Comparison of ENCODE assay signal across 9 mouse cellular contexts in genomic region chr9:48707134-48707823, GRCm38 (mm10).
DNase-seq lines count a peak whose midpoint lies in the region; ATAC-seq and TF ChIP-seq lines count a peak whose summit lies in the region.
"Had no signal": no experiment of that assay in that cellular context is flagged by ENCODE, and none has a peak within 500 bp of the region (broad histone marks: within the 10 kb centered on the region; RNA-seq: fewer than 3 reads in every experiment).

No protein-coding gene starts in this region.

- H3K36me3 ChIP-seq in G1E (replicated peaks): peaks cover 53% of the 10 kb centered on the region
- H3K36me3 ChIP-seq in lung, embryonic 16.5 days (ENCODE audit: control insufficient read depth, insufficient read depth, low read length): no peaks in the 10 kb centered on the region
- H3K36me3 ChIP-seq in forebrain, embryonic 11.5 days (ENCODE audit: control insufficient read depth, insufficient read depth, low read length): no peaks in the 10 kb centered on the region

- DNase-seq in gastrocnemius, adult 2 months: peak; percentile 84
- no peak for DNase-seq in gastrocnemius, postnatal 4 days (ENCODE audit: low spot score in 2 of 2)
- peak; percentile 67 for DNase-seq in G1E (ENCODE audit: low spot score)
- DNase-seq in gastrocnemius, postnatal 14 days: peak; percentile 30
- DNase-seq in embryo, embryonic 11 days: no peak
- no peak for DNase-seq in frontal cortex, postnatal 25 days (ENCODE audit: low spot score in 2 of 2)
- no peak for DNase-seq in forebrain, embryonic 11.5 days (ENCODE audit: low spot score)
- DNase-seq: liver, postnatal 0 days had no signal

- 26% methylated on average over 14 of the region's 14 CpGs for WGBS in lung, embryonic 16.5 days
- WGBS in forebrain, embryonic 11.5 days: 81% methylated on average over 14 of the region's 14 CpGs

- H3K4me3 ChIP-seq in gastrocnemius, adult 2 months: peak overlapping the region; percentile 58
- peak overlapping the region; percentile 37; the same call in 1 of the 2 replicates for H3K4me3 ChIP-seq in G1E (ENCODE audit: low read depth, low read length)
- H3K4me3 ChIP-seq in lung, embryonic 16.5 days (ENCODE audit: low read length): no peak overlapping the region
- no peak overlapping the region for H3K4me3 ChIP-seq in forebrain, embryonic 11.5 days (ENCODE audit: low read depth, low read length)

- intact Hi-C loops in gastrocnemius, adult 2 months (cut with DNase I): loop anchor here (1.0 kb wide), 1 partner anchor 30 kb away; no protein-coding TSS in a partner anchor
- intact Hi-C loops in gastrocnemius, postnatal 14 days (cut with DNase I; ENCODE audit: low total_unique reads): no loop called here

- peak; percentile 42; the same call in 1 of the 2 replicates for ATAC-seq in G1E (ENCODE audit: extremely low read depth, insufficient number of reproducible peaks, low FRiP score, poor library complexity, severe bottlenecking)
- ATAC-seq in lung, embryonic 16.5 days (ENCODE audit: low read depth): peak; percentile 65
- no peak for ATAC-seq in forebrain, embryonic 11.5 days (replicated peaks; ENCODE audit: low FRiP score)
- ATAC-seq: liver, postnatal 0 days had no signal

- H3K4me2 ChIP-seq in lung, embryonic 16.5 days (ENCODE audit: low read depth, low read length): peak overlapping the region; percentile 25; the same call in 1 of the 2 replicates
- no peak overlapping the region for H3K4me2 ChIP-seq in forebrain, embryonic 11.5 days (ENCODE audit: low read depth, low read length, severe bottlenecking)

- peak overlapping the region; percentile 93 for H3K27ac ChIP-seq in gastrocnemius, adult 2 months
- H3K27ac ChIP-seq in lung, embryonic 16.5 days (ENCODE audit: low read length): peak overlapping the region; percentile 64
- H3K27ac ChIP-seq in forebrain, embryonic 11.5 days (ENCODE audit: low read depth, low read length): no peak overlapping the region

- H3K4me1 ChIP-seq in G1E (ENCODE audit: insufficient read depth, low read depth, low read length): peaks cover 90% of the 10 kb centered on the region
- peaks cover 30% of the 10 kb centered on the region for H3K4me1 ChIP-seq in lung, embryonic 16.5 days (replicated peaks; ENCODE audit: control insufficient read depth, insufficient read depth, low read length)
- H3K4me1 ChIP-seq in forebrain, embryonic 11.5 days (replicated peaks; ENCODE audit: control insufficient read depth, insufficient read depth, low read length): peaks cover 3% of the 10 kb centered on the region; the same call in 1 of the 2 replicates

- H3K9ac ChIP-seq in lung, embryonic 16.5 days (ENCODE audit: low read length): peak overlapping the region; percentile 40; the same call in 1 of the 2 replicates
- H3K9ac ChIP-seq in forebrain, embryonic 11.5 days (ENCODE audit: low read length): no peak overlapping the region
- H3K9ac ChIP-seq: liver, postnatal 0 days had no signal

- no peaks in the 10 kb centered on the region for H3K27me3 ChIP-seq in G1E (ENCODE audit: insufficient read depth, low read length)
- peaks cover 2% of the 10 kb centered on the region; the same call in 1 of the 2 replicates for H3K27me3 ChIP-seq in lung, embryonic 16.5 days (ENCODE audit: control insufficient read depth, insufficient read depth, low read depth, low read length)
- H3K27me3 ChIP-seq in forebrain, embryonic 11.5 days (ENCODE audit: control insufficient read depth, insufficient read depth, low read length): no peaks in the 10 kb centered on the region

- no peak for TF ChIP-seq CTCF in gastrocnemius, adult 2 months (IDR thresholded peaks at IDR 0.05)
- TF ChIP-seq CTCF in G1E (IDR thresholded peaks at IDR 0.05; ENCODE audit: low read depth, low read length): no peak

- H3K9me3 ChIP-seq in G1E (replicated peaks): no peaks in the 10 kb centered on the region
- H3K9me3 ChIP-seq in lung, embryonic 16.5 days (ENCODE audit: control insufficient read depth, low read length): no peaks in the 10 kb centered on the region
- no peaks in the 10 kb centered on the region for H3K9me3 ChIP-seq in forebrain, embryonic 11.5 days (ENCODE audit: control insufficient read depth, low read length)

Comparison
In these comparisons a context has a peak if more than half of its experiments do, and no peak if none do; other contexts are left out.
1. DNase-seq: peak in gastrocnemius, adult 2 months (single experiment), G1E (single experiment) and gastrocnemius, postnatal 14 days (single experiment); none in gastrocnemius, postnatal 4 days (0 of 2), embryo, embryonic 11 days (single experiment), frontal cortex, postnatal 25 days (0 of 2) and forebrain, embryonic 11.5 days (single experiment).
2. H3K4me3 ChIP-seq: peak in gastrocnemius, adult 2 months (single experiment) and G1E (single experiment); none in lung, embryonic 16.5 days (single experiment) and forebrain, embryonic 11.5 days (single experiment).